Mouse (Mus musculus) retina, embryonic 14.5 days (tissue): ENCODE measurements around the gene Zfp710.

Experiments
- DNase-seq: peaks from one replicate; pipeline ENCODE4 v3.0.0-alpha.2; 2015; ENCODE audit warnings: low spot score

Zfp710 gene

GRCm38 (mm10) chr7:80057781-80058180 is 33.2 kb downstream of the Zfp710 start:
- peak; percentile 63 for DNase-seq

GRCm38 (mm10) chr7:80058405-80059063 is 33.9 kb downstream of the Zfp710 start:
- DNase-seq, result no peak

GRCm38 (mm10) chr7:80059064-80059838 is 34.6 kb downstream of the Zfp710 start:
- DNase-seq, result no peak

GRCm38 (mm10) chr7:80060012-80060778 is 35.6 kb downstream of the Zfp710 start:
- no peak for DNase-seq

- DNase-seq, result no peak
These were observed 37.6 kb downstream of the Zfp710 start for GRCm38 (mm10) chr7:80062083-80062826.

- DNase-seq, result no peak
These were observed 38.6 kb downstream of the Zfp710 start for GRCm38 (mm10) chr7:80063244-80063643.

- DNase-seq, result no peak
These were observed 39.5 kb downstream of the Zfp710 start for GRCm38 (mm10) chr7:80063902-80064736.

GRCm38 (mm10) chr7:80065250-80065649 is 40.6 kb downstream of the Zfp710 start:
- no peak for DNase-seq

- DNase-seq, result no peak
These were observed 42.3 kb downstream of the Zfp710 start for GRCm38 (mm10) chr7:80066675-80067455.

GRCm38 (mm10) chr7:80068341-80068740 is 43.7 kb downstream of the Zfp710 start:
- no peak for DNase-seq

GRCm38 (mm10) chr7:80069615-80070327 is 45.2 kb downstream of the Zfp710 start:
- peak; percentile 34 for DNase-seq

- no peak for DNase-seq
These were observed 46.6 kb downstream of the Zfp710 start for GRCm38 (mm10) chr7:80071209-80071608.

- DNase-seq, result no peak
These were observed 47.7 kb downstream of the Zfp710 start for GRCm38 (mm10) chr7:80072297-80072696.

- DNase-seq, result no peak
These were observed 48.9 kb downstream of the Zfp710 start for GRCm38 (mm10) chr7:80073506-80073905.

GRCm38 (mm10) chr7:80074921-80075441 is 50.4 kb downstream of the Zfp710 start:
- DNase-seq, result peak; percentile 46

- peak; percentile 84 for DNase-seq
These were observed 51.5 kb downstream of the Zfp710 start for GRCm38 (mm10) chr7:80075946-80076583.

- DNase-seq, result no peak
These were observed 52.5 kb downstream of the Zfp710 start for GRCm38 (mm10) chr7:80076961-80077716.

GRCm38 (mm10) chr7:80077801-80078200 is 53.2 kb downstream of the Zfp710 start:
- DNase-seq, result no peak
